Comparison of ENCODE assay signal across 17 mouse cellular contexts in the genomic region with DNA sequence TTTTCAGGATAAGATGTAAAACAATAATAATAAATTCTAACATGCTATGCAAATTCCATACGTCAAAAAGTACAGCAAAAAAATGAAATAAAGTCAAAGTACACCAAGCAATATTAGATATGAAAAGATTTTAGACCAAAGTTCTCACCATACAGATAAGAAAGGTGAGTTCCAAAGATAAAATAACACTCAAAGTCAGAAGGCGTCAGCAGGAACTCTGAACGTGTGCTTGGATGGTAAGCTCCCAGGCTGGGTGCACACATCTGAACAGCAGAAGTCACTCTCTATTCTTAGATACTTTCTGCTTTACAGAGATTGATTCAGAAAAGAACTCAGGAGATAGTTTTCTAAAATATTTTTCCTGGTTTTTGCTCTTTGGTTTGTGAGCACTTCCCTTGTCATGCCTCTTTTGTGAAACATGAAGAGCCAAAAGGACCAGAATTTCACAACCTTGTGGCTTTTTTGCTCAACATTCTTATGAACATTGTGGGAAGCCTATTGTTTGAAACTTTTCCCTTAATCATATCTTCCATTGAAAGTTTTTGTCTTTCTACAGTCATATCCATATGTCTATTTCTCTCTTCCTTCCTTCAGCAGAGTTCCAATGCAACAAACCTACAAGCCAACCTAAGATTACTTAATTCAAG.
A peak's percentile ranks its signal among the peaks of the same experiment; 100 is the strongest.
DNase-seq lines count a peak whose midpoint lies in the region; ATAC-seq and TF ChIP-seq lines count a peak whose summit lies in the region.
"Had no signal": no experiment of that assay in that cellular context is flagged by ENCODE, and none has a peak within 500 bp of the region (broad histone marks: within the 10 kb centered on the region; RNA-seq: fewer than 3 reads in every experiment).

No protein-coding gene starts in this region.

- TF ChIP-seq CTCF in liver, adult 2 months (IDR thresholded peaks at IDR 0.05; ENCODE audit: low read depth, low read length), result no peak

- no peaks in the 10 kb centered on the region for H3K27me3 ChIP-seq in liver, adult 2 months (ENCODE audit: control insufficient read depth, insufficient read depth, low read length)
- H3K27me3 ChIP-seq in liver, embryonic 12.5 days (replicated peaks), result no peaks in the 10 kb centered on the region
- H3K27me3 ChIP-seq: embryonic facial prominence, embryonic 15.5 days; forebrain, embryonic 15.5 days; heart, embryonic 13.5 days; hindbrain, embryonic 12.5 days had no signal

- H3K9me3 ChIP-seq in liver, embryonic 12.5 days (replicated peaks), result no peaks in the 10 kb centered on the region
- H3K9me3 ChIP-seq: embryonic facial prominence, embryonic 15.5 days; forebrain, embryonic 15.5 days; G1E; heart, embryonic 13.5 days; hindbrain, embryonic 12.5 days had no signal

- H3K79me2 ChIP-seq in liver, adult 2 months (ENCODE audit: control insufficient read depth, insufficient read depth, low read length), result no peaks in the 10 kb centered on the region

- H3K27ac ChIP-seq in liver, adult 2 months (replicated peaks; ENCODE audit: insufficient read depth, low read depth, low read length), result no peak overlapping the region
- no peak overlapping the region for H3K27ac ChIP-seq in liver, embryonic 12.5 days
- H3K27ac ChIP-seq: embryonic facial prominence, embryonic 15.5 days; forebrain, embryonic 15.5 days; heart, embryonic 13.5 days; hindbrain, embryonic 12.5 days had no signal

- TF ChIP-seq POLR2A in liver, adult 2 months (IDR thresholded peaks at IDR 0.05; ENCODE audit: extremely low read depth, insufficient read depth, low read length), result no peak

- H3K4me2 ChIP-seq in liver, embryonic 12.5 days, result no peak overlapping the region
- H3K4me2 ChIP-seq: embryonic facial prominence, embryonic 15.5 days; forebrain, embryonic 15.5 days; heart, embryonic 13.5 days; hindbrain, embryonic 12.5 days had no signal

- no peak overlapping the region for H3K9ac ChIP-seq in liver, adult 2 months (ENCODE audit: low read depth, low read length)
- H3K9ac ChIP-seq in liver, embryonic 12.5 days, result no peak overlapping the region
- H3K9ac ChIP-seq: embryonic facial prominence, embryonic 15.5 days; forebrain, embryonic 15.5 days; heart, embryonic 13.5 days; hindbrain, embryonic 12.5 days had no signal

- ATAC-seq in liver, embryonic 12.5 days, result no peak
- ATAC-seq in common myeloid progenitor, adult 5-6 weeks (replicated peaks; ENCODE audit: low read depth, poor library complexity, severe bottlenecking), result peak; percentile 71
- peak; percentile 71 for ATAC-seq in megakaryocyte, adult 5-6 weeks (ENCODE audit: poor library complexity, severe bottlenecking)
- no peak for ATAC-seq in frontal cortex, adult (ENCODE audit: low TSS enrichment)
- ATAC-seq: CD4-positive, CD25-positive, alpha-beta regulatory T cell, adult 4 months; hindbrain, embryonic 16.5 days; inflammation-experienced regulatory T-cells, adult 6 months had no signal

- DNase-seq in liver, adult 2 months (ENCODE audit: extremely low read depth, low read depth, low spot score), result peak; percentile 9
- DNase-seq in adrenal gland, adult 8-10 months, result no peak
- DNase-seq in cerebellum, adult 11 months, result no peak
- DNase-seq: cerebellum, adult 2 months; gastrocnemius, postnatal 14 days had no signal

- WGBS in liver, adult 2 months, result 57% methylated on average over 3 of the region's 3 CpGs
- 15% methylated on average over 3 of the region's 3 CpGs for WGBS in liver, embryonic 12.5 days (ENCODE audit: insufficient replicate concordance)

- H3K4me3 ChIP-seq in liver, adult 2 months (ENCODE audit: insufficient read depth, low read depth, low read length), result no peak overlapping the region
- H3K4me3 ChIP-seq in liver, embryonic 12.5 days, result no peak overlapping the region
- H3K4me3 ChIP-seq: embryonic facial prominence, embryonic 15.5 days; forebrain, embryonic 15.5 days; heart, embryonic 13.5 days; hindbrain, embryonic 12.5 days had no signal

- no peaks in the 10 kb centered on the region for H3K4me1 ChIP-seq in liver, adult 2 months (ENCODE audit: control insufficient read depth, insufficient read depth, low read length)
- H3K4me1 ChIP-seq in liver, embryonic 12.5 days, result no peaks in the 10 kb centered on the region
- H3K4me1 ChIP-seq: embryonic facial prominence, embryonic 15.5 days; forebrain, embryonic 15.5 days; heart, embryonic 13.5 days; hindbrain, embryonic 12.5 days had no signal

- no peaks in the 10 kb centered on the region for H3K36me3 ChIP-seq in liver, adult 2 months (ENCODE audit: control insufficient read depth, insufficient read depth, low read length)
- H3K36me3 ChIP-seq in liver, embryonic 12.5 days, result no peaks in the 10 kb centered on the region
- H3K36me3 ChIP-seq: embryonic facial prominence, embryonic 15.5 days; forebrain, embryonic 15.5 days; G1E; heart, embryonic 13.5 days; hindbrain, embryonic 12.5 days had no signal

Comparison
In these comparisons a context has a peak if more than half of its experiments do, and no peak if none do; other contexts are left out.
1. ATAC-seq: peak in common myeloid progenitor, adult 5-6 weeks (single experiment) and megakaryocyte, adult 5-6 weeks (single experiment); none in liver, embryonic 12.5 days (single experiment) and frontal cortex, adult (single experiment).